Mouse (Mus musculus): ENCODE data around the gene Pias3. TPM values are rescaled to one million over a fixed set of nuclear protein-coding genes. Genes with fewer than 3 reads are reported as not detected.

Gene Pias3
- polyA plus RNA-seq, 2 experiments, result 3.6 to 5.1 TPM

- H3K27me3 ChIP-seq (ENCODE audit: control insufficient read depth, insufficient read depth, low read length), result no peaks in the 10 kb centered on the region
- H3K36me3 ChIP-seq (replicated peaks; ENCODE audit: control insufficient read depth, insufficient read depth, low read depth), result no peaks in the 10 kb centered on the region
- H3K4me1 ChIP-seq (replicated peaks; ENCODE audit: control insufficient read depth in 2 of 2, insufficient read depth in 2 of 2, low read length in 1 of 2), result peaks cover 4 to 8% of the 10 kb centered on the region in 2 experiments
- H3K27ac ChIP-seq, result no peak overlapping the region
- WGBS (ENCODE audit: insufficient replicate concordance), result 76% methylated on average over 19 of the region's 19 CpGs
- TF ChIP-seq CTCF (IDR thresholded peaks at IDR 0.05; ENCODE audit: low read depth) (no peak), EP300 (IDR thresholded peaks at IDR 0.05; ENCODE audit: low read depth) (no peak)
- ATAC-seq (ENCODE audit: insufficient read depth) (no peak), DNase-seq (ENCODE audit: low read depth in 3 of 3, low spot score in 3 of 3) (no peak)
- no peaks in the 10 kb centered on the region for H3K9me3 ChIP-seq (ENCODE audit: control insufficient read depth, low read length)
- H3K4me2 ChIP-seq (ENCODE audit: low read depth), result no peak overlapping the region
- H3K9ac ChIP-seq (replicated peaks), result no peak overlapping the region
- H3K4me3 ChIP-seq (ENCODE audit: insufficient read depth in 1 of 2, low read depth in 2 of 2, low read length in 2 of 2), result no peak overlapping the region
Observed at GRCm38 (mm10) chr3:96698993-96699690, 3.0 kb downstream of the Pias3 start.

- no peak overlapping the region for H3K4me2 ChIP-seq (ENCODE audit: low read depth)
- ATAC-seq (ENCODE audit: insufficient read depth) (no peak), DNase-seq (ENCODE audit: low read depth in 3 of 3, low spot score in 3 of 3) (peak; percentile 28 to 39 (median 32))
- WGBS (ENCODE audit: insufficient replicate concordance), result 41% methylated on average over 7 of the region's 7 CpGs
- no peaks in the 10 kb centered on the region for H3K27me3 ChIP-seq (ENCODE audit: control insufficient read depth, insufficient read depth, low read length)
- H3K9me3 ChIP-seq (ENCODE audit: control insufficient read depth, low read length), result no peaks in the 10 kb centered on the region
- H3K27ac ChIP-seq, result no peak overlapping the region
- H3K4me3 ChIP-seq (ENCODE audit: insufficient read depth in 1 of 2, low read depth in 2 of 2, low read length in 2 of 2), result no peak overlapping the region
- H3K36me3 ChIP-seq (replicated peaks; ENCODE audit: control insufficient read depth, insufficient read depth, low read depth), result no peaks in the 10 kb centered on the region
- H3K9ac ChIP-seq (replicated peaks), result no peak overlapping the region
- peak; percentile 62 for TF ChIP-seq CTCF (IDR thresholded peaks at IDR 0.05; ENCODE audit: low read depth)
- no peak for TF ChIP-seq EP300 (IDR thresholded peaks at IDR 0.05; ENCODE audit: low read depth)
- H3K4me1 ChIP-seq (replicated peaks; ENCODE audit: control insufficient read depth in 2 of 2, insufficient read depth in 2 of 2, low read length in 1 of 2), result peaks cover 4 to 8% of the 10 kb centered on the region in 2 experiments
Observed at GRCm38 (mm10) chr3:96700376-96700775, 4.2 kb downstream of the Pias3 start.

DNA sequence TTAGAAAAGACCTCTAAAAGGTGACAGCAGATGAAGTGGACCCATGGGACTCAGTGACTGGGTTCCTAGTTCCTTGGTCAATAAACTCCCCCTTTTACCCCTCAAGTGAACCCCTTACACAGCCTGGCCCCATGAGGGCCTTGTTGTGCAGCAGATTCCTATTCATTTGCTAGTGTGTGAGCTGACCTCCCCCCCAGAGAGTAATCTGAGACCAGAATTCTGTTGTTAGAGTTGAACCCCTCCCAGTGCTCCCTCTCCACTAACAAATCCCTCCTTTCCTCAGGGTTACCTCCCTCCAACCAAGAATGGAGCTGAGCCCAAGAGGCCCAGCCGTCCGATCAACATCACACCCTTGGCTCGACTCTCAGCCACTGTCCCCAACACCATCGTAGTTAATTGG lies 4.8 kb downstream of the Pias3 start:
- 79% methylated on average over 4 of the region's 4 CpGs for WGBS (ENCODE audit: insufficient replicate concordance)
- Histone ChIP-seq H3K9ac (replicated peaks) (no peak overlapping the region), H3K36me3 (replicated peaks; ENCODE audit: control insufficient read depth, insufficient read depth, low read depth) (no peaks in the 10 kb centered on the region), H3K27me3 (ENCODE audit: control insufficient read depth, insufficient read depth, low read length) (no peaks in the 10 kb centered on the region), H3K4me1 (replicated peaks; ENCODE audit: control insufficient read depth in 2 of 2, insufficient read depth in 2 of 2, low read length in 1 of 2) (peaks cover 4 to 5% of the 10 kb centered on the region in 2 experiments), H3K27ac (no peak overlapping the region), H3K9me3 (ENCODE audit: control insufficient read depth, low read length) (no peaks in the 10 kb centered on the region), H3K4me2 (ENCODE audit: low read depth) (no peak overlapping the region), H3K4me3 (ENCODE audit: insufficient read depth in 1 of 2, low read depth in 2 of 2, low read length in 2 of 2) (no peak overlapping the region)
- TF ChIP-seq CTCF (IDR thresholded peaks at IDR 0.05; ENCODE audit: low read depth) (no peak), EP300 (IDR thresholded peaks at IDR 0.05; ENCODE audit: low read depth) (no peak)
- DNase-seq (ENCODE audit: low read depth in 3 of 3, low spot score in 3 of 3), result no peak
- ATAC-seq (ENCODE audit: insufficient read depth), result no peak

DNA sequence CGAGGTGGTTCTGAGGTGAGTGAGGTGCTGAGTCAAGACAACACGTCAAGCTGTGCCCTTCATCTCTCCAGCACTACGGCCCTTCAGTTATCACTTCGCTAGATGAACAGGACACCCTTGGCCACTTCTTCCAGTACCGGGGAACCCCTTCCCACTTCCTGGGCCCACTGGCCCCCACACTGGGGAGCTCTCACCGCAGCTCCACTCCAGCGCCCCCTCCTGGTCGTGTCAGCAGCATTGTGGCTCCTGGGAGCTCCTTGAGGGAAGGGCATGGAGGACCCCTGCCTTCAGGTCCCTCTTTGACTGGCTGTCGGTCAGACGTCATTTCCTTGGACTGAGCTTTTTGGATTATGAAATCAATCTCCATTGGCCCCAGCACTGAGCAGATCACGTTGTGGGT lies 8.6 kb downstream of the Pias3 start:
- DNase-seq (ENCODE audit: low read depth in 3 of 3, low spot score in 3 of 3) (no peak), ATAC-seq (ENCODE audit: insufficient read depth) (no peak)

DNA sequence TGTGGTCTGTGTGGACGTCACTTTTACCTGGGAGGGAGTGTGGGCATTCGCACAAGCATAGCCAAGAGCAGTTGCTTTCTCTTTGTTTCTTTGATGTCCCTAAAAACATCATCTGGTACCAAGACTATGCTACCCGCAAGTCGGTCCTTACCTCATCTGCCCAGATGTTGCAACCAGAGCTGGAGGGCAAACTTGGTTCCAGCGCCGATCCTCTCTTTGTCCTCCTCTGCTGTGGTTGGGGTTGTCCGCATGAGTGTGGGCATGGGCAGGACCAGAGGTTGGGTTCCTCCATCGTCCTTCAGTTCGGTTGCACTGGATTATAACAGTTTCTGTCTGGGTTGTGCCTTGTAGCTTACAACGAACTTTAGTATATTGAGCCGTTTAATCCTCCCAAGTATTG lies 10.0 kb downstream of the Pias3 start:
- H3K9me3 ChIP-seq (ENCODE audit: control insufficient read depth, low read length), result no peaks in the 10 kb centered on the region
- DNase-seq (ENCODE audit: low read depth in 3 of 3, low spot score in 3 of 3) (no peak), ATAC-seq (ENCODE audit: insufficient read depth) (no peak)
- no peak overlapping the region for H3K9ac ChIP-seq (replicated peaks)
- H3K36me3 ChIP-seq (replicated peaks; ENCODE audit: control insufficient read depth, insufficient read depth, low read depth), result peaks cover 10% of the 10 kb centered on the region
- H3K27ac ChIP-seq, result no peak overlapping the region
- 73% methylated on average over 11 of the region's 11 CpGs for WGBS (ENCODE audit: insufficient replicate concordance)
- peaks cover 7% of the 10 kb centered on the region; the same call in 1 of the 2 replicates for H3K27me3 ChIP-seq (ENCODE audit: control insufficient read depth, insufficient read depth, low read length)
- no peak overlapping the region for H3K4me2 ChIP-seq (ENCODE audit: low read depth)
- no peaks in the 10 kb centered on the region for H3K4me1 ChIP-seq (replicated peaks; ENCODE audit: control insufficient read depth in 2 of 2, insufficient read depth in 2 of 2, low read length in 1 of 2)
- no peak overlapping the region for H3K4me3 ChIP-seq (ENCODE audit: insufficient read depth in 1 of 2, low read depth in 2 of 2, low read length in 2 of 2)
- TF ChIP-seq CTCF (IDR thresholded peaks at IDR 0.05; ENCODE audit: low read depth) (no peak), EP300 (IDR thresholded peaks at IDR 0.05; ENCODE audit: low read depth) (no peak)

More for the DNA sequence above, 8.6 kb downstream of the Pias3 start:
- Histone ChIP-seq H3K9me3 (ENCODE audit: control insufficient read depth, low read length) (no peaks in the 10 kb centered on the region), H3K27ac (no peak overlapping the region), H3K27me3 (ENCODE audit: control insufficient read depth, insufficient read depth, low read length) (peaks cover 7% of the 10 kb centered on the region; the same call in 1 of the 2 replicates), H3K4me1 (replicated peaks; ENCODE audit: control insufficient read depth in 2 of 2, insufficient read depth in 2 of 2, low read length in 1 of 2) (no peaks in the 10 kb centered on the region), H3K4me2 (ENCODE audit: low read depth) (no peak overlapping the region), H3K4me3 (ENCODE audit: insufficient read depth in 1 of 2, low read depth in 2 of 2, low read length in 2 of 2) (no peak overlapping the region), H3K9ac (replicated peaks) (no peak overlapping the region), H3K36me3 (replicated peaks; ENCODE audit: control insufficient read depth, insufficient read depth, low read depth) (no peaks in the 10 kb centered on the region)
- TF ChIP-seq EP300 (IDR thresholded peaks at IDR 0.05; ENCODE audit: low read depth), result no peak
- peak; percentile 71 for TF ChIP-seq CTCF (IDR thresholded peaks at IDR 0.05; ENCODE audit: low read depth)
- 58% methylated on average over 11 of the region's 11 CpGs for WGBS (ENCODE audit: insufficient replicate concordance)

Data from liver, embryonic 14.5 days (tissue).